Mouse (Mus musculus) cerebral cortex, adult 2 months (tissue): ENCODE measurements around the gene Sfn.

ENCODE experiments used
- WGBS: fragments of 180-500 bp; shearing (Covaris S2); methylation state at CpG from one replicate; pipeline ENCODE4 v1.1.7; 2018; 5-methylcytosine and 5-hydroxymethylcytosine counted together

The Sfn gene

DNA sequence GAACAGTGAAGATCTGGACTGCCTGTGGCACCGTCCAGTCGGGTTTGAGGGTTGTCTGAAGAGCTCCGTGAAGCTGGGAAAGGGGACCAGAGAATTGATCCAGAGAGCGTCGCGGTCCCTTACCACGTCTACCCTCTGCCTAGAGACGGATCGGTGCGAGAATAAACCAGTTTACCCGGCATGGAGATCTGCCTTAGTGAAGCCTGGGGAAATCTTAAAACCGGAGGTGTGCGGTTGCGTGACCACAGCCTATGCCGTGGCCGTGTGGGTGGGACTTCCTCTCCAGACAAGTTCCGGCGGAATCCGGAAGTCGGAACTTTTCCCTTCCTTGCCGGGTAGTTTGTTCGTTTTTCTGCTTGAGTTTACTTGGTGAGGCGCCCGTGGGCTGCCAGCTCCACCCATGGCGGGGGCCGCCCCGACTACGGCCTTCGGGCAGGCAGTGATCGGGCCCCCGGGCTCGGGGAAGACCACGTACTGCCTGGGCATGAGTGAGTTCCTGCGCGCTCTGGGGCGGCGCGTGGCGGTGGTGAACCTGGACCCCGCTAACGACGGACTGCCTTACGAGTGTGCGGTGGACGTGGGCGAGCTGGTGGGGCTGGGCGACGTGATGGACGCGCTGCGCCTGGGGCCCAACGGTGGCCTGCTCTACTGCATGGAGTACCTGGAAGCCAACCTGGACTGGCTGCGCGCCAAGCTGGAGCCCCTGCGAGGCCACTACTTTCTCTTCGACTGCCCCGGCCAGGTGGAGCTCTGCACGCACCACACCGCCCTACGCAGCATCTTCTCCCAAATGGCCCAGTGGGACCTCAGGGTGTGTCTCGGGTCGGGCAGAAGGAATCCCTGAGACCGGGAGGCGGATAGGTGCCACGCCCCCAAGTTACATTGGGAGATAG is 17.7 kb downstream of the Sfn start, which contains the start of gene Gpn2:
Gene Gpn2, plus strand, starts transcription at position 304 of the 893 bp plus-strand sequence.
- WGBS = under 1% methylated on average over 65 of the region's 65 CpGs

DNA sequence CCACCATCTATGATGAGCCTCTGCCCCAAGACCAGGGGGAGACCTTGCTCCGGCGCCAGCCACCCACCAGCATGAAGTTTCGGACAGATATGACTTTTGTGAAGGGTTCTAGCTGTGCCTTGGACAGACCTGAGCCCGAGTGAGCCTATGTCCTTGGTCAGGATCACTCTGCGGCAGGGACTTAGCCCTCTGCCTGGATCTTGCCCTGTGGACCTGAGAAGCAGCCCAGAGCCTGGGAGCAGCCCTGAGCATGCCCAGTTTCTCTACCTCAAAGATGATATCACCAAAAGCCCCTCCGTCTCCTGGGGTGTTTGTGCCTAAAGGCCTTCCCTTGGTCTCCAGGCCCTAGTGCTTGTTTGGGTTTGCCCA is 18.3 kb downstream of the Sfn start:
- 59% methylated on average over 6 of the region's 6 CpGs for WGBS

DNA sequence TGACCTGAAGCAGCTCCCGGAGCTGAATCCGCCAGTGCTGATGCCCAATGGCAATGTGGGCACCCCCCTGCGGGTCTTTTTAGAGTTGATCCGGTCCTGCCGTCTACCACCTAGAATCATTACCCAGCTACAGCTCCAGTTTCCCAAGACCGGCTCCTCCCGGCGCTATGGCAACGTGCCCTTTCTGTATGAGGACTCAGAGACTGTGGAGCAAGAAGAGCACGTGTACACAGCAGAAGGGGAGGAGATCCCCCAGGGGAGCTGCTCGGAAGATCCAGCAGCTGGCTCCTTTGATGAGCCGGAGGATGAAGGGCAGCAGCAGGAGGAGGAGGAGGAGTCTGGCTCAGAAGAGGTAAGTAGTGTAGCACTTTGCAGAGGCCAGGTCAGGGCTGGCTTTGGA is 24.0 kb downstream of the Sfn start:
- WGBS = 72% methylated on average over 12 of the region's 12 CpGs

DNA sequence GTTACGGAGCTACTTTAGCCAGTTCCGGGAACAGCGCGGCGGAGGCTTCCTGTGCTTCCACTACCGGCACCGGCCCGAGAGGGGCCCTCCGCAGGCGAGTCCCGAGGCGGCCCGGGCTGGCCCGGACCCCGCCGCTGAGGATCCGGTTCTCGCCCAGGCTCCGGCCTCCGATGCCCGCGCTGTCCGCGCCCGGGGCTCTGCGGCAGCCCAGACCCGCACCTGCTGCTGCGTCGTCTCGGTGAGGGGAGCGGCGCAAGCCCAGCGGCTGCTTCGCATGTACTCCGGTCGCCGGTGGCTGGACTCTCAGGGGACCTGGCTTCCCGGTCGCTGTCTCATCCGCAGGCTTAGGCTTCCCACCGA is 27.1 kb downstream of the Sfn start:
- under 1% methylated on average over 41 of the region's 41 CpGs for WGBS

DNA sequence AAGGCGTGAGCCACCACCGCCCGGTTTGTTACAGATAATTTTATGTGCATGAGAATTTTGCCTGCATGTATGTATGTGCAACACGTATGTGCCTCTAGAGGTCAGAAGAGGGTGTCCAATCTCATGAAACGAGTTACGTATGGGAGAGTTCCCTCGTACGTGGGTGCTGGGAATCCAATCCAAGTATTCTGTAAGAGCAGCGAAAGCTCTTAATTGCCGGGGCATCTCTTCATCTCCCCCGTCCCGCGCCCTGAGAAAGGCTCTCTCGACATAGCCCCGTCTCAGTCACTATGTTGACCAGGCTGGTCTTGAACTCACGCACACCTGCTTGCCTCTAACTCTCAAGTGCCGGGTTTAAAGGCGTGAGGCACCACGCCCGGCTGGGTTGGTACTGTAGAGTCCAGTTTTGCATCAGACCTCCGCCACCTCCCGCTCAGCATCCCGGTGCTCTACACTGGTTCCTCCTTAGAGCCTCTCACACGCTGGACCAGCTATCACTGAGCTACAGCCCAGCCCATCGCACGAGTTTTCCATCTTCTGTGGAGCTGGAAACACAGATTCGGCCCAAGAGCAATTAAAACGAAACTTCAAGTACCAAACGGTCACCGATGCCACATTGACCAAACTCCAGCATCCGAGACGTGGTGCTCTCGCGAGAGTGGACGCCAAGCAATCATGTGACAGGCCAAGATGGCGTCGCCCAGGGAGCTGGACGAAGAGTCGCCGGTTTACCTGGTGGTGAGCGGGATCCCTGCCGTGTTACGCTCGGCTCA is 27.7 kb downstream of the Sfn start, which contains the start of gene Gpatch3:
Gene Gpatch3, plus strand, starts transcription at position 676 of the 773 bp plus-strand sequence.
- WGBS = 3% methylated on average over 44 of the region's 44 CpGs

DNA sequence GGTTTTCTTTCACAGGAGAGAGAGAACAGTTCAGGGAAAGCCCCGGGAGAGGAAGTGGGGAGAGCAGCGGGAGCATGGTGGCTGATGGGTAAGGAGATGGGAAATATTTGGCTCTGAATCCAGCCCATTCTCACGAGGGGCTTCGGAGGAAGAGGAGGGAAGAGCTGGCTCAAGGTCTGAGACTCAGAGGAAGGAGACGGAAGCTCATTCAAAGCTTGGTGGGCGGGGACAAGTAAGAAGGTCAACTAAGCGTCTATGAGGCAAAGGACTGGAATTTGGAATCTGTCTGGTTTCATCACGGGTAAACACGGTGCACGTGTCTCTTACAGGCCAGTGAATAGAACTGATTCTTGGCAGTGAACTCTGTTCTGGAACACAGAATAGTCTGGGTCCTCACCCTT is 31.9 kb downstream of the Sfn start:
- WGBS = 55% methylated on average over 10 of the region's 10 CpGs

DNA sequence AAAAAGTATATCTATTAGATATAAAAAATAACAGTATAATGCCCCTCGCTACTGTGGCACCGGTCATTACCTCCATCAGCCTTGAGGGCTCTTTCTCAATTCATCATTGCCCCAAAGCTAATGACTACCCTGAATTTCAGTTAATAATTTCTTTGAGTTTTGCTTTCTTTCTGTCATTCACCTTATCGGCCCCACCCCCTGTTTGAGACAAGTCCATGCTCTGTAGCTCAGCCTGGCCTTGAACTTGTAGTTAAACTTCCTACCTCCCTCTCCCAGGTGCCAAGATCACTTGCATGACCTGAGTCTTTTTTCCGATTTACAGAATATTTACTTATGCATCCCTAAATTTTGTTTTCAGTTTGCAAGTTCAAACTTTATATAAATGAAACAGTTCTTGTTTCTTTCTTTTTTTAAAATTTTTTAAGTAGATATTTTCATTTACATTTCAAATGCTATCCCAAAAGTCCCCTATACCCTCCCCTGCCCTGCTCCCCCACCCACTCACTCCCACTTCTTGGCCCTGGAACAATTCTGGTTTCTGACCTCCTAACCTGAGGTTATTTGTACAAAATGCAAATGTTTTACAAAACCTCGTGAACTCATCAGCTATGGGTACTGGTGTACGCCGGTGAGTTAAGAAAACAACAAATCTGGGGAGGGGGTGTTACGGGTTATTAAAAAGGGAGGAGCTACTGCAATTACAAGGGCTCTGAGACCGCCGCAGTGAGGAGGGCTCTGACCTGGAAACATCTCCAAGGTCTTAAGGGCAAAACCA is 32.5 kb downstream of the Sfn start:
- 84% methylated on average over 10 of the region's 10 CpGs for WGBS

DNA sequence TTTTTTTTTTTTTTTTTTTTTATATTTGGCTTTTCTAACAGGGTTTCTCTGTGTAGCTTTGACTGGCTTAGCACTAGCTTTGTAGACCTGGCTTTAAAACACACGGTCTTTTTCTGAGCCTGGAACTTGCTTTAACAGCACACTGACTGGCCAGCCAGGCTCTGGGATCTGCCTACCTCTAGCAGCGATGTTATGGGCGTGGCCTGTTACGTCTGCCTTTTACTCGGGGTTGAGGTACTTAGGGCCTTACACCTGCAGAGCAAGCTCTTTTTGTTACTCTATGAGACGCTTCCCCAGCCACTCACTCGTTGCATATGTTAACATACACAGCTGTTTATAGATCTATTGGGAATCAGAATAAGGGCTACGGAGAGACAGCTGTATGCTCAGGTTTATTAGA is 34.7 kb downstream of the Sfn start:
- 29% methylated on average over 8 of the region's 8 CpGs for WGBS

DNA sequence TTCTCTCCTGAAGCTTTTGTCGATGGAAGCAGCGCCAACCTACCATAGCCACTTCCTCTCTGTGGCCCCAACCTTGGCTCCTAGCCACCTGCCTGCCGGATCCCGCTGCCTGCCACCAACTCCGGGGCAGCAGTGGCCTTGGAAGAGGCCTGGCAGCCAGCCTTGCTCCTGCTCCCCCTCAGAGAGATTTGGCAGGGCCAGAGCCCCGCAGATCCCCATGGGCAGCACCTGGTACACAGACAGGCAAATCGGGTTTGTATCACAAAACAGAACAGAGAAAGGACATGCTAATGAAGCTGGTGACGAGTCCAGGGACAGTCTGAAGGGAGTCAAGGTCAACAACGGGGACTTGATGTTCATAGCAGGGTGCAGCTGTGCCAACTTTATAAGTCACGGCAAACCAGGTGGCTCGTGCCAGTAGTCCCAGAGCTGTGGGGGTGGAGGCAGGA is 38.8 kb downstream of the Sfn start:
- WGBS = 28% methylated on average over 11 of the region's 11 CpGs

DNA sequence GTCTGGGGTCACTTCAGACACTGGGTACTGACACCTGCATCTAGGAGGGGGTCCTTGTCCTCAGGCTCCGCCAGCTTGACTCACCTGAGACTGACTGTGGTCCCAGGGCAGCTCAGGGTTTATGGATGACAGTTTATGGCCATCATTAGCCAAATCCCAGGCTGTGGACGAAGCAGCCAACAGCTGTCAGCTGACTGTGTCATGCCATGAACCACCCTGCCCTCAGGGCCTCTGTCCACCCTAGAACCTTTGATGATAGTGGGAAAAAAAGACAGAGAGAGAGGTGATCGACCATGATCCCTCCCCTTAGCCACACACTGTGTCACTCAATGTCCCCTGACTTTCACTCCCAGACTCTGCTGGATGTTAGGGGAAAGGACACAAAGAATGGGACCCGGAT is 40.3 kb downstream of the Sfn start:
- 80% methylated on average over 4 of the region's 4 CpGs for WGBS

DNA sequence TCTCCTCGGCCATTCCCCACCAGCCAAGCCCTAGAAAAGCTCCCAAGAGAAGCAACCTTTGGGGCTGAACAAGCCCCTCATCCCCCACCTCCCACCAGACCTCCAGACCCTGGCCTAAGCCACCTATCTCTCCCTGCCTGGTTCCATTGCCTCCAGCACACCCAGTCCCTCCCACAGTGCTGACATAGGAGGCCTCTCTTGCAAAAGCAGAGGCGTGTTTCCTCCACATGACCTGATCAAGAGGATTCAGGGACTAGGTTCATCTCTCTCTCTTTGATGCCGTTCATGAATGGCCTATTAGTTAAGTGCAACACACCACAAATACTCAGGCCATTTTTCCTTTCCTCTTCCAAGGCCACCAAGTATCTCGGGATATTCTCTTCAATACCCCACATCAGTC is 42.1 kb downstream of the Sfn start:
- WGBS = 75% methylated on average over 4 of the region's 4 CpGs

DNA sequence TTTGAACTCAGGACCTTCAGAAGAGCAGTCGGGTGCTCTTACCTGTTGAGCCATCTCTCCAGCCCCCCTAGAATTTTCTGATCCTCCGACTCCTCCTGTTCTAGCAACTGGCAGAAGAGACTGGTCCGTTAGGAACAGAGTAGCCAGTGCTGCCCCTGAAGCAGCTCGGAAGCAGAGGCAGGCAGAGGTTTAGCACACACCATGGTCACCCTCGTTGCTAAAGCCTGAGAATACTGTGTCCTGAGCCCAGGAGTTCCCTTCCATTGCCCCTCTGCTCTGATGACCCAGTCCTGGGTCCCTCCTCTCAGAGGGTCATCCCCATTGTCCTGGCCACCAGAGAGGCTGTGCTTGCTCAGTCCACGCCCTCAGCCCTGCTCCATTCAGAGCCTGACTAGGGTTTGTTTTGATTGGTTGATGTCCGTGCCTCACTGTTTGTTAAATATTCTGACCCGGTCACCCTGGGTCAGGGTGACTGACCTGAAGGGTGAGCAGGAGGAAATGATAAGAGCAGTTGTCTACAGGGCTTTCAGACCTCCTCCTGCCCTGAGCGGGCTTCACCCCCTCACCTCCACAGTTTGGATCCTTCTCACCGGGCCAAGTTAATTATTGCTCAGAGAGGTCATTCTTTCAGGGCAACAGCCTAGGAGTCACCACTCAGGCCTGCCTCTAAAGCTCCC is 44.8 kb downstream of the Sfn start:
- 49% methylated on average over 10 of the region's 10 CpGs for WGBS

DNA sequence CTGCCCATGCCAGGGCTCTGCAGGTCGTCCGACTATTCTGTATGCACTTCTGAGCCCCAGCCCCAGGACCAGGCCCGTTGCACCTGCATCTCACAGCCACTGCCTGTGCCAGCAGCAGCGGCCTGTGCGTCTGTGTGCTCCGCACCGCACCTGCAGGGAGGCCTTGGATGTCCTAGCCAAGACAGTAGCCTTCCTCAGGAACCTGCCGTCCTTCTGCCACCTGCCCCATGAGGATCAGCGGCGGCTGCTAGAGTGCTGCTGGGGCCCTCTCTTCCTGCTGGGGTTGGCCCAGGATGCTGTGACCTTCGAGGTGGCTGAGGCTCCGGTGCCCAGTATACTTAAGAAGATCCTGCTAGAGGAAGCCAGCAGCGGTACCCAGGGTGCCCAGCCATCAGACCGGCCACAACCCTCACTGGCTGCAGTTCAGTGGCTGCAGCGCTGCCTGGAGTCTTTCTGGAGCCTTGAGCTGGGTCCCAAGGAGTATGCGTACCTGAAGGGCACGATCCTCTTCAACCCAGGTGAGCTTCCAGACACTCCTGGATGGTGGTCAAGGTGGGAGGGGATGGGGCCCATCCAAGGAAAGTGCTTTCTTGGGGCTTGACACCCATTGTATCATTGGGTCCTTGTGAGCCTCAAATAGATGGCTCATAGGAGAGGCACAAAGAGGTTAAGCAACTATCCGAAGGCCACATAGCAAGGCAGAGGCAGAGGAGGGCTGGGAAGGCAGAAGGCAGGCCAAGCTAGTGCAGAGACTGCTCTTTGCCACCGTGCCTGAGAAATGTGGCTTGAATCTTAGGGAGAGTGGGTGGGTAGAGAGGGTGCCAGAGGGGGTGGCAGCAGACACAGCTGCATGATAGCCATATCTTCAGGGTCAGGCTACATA is 48.3 kb downstream of the Sfn start:
- WGBS = 73% methylated on average over 19 of the region's 19 CpGs

DNA sequence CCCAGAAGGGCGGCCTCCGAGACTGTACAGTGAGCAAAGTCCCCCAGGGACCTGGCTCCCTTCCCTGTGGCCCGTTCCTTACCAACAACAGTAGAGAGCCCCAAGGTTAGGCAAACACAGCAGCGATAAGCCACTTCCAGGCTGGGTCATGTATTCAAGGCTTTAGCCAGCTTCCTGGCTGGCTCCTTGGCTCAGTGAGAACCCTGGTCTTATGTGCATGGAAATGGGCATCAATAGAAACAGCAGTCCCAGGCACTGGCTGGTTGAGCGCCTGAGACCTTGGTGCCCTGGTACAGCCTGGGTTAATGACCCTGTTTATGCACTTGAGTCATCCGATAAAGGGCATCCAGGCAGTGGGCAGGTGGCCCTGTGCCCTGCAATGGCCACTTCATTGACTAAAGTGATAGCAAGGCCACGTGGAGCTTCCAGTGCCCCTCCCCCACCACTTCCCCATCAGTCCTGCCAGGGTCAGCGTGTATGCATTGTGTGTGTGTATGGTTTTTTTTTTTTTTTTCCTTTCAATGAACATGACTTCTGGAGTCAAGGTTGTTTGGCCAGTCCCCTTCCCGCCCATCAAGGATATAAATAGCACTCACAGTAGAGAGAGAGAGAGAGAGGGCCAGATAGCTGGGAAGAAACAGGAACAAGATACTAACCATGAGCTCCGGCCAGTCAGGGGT is 49.1 kb downstream of the Sfn start, which contains the start of gene Nr0b2:
Gene Nr0b2, plus strand, starts transcription at position 609 of the 680 bp plus-strand sequence.
- WGBS = 65% methylated on average over 10 of the region's 10 CpGs

DNA sequence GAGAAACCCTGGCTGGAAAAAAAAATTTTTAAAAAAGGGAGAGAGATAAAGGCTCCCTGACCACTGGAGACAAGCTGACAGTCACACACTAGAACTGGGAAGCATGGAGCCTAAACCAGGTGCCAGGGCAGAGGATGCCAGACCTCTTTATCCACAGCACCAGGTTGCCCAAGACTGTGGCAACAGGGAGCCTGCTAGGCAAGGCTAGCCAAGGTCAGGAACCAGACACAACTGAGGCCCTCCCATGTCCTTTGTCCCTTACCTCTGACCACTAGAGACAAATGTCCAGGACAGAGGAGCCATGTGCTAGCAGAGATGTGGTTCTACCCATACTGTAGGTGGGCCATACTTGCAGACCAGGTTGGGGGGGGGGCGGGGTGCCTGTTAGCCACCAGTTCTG is 49.9 kb downstream of the Sfn start:
- 100% methylated on average over 1 of the region's 1 CpGs for WGBS
